Mouse (Mus musculus) bone marrow macrophage, adult 2 months (primary cell): ENCODE results near the gene Ttc7. TPM values are rescaled to one million over a fixed set of nuclear protein-coding genes. Genes with fewer than 3 reads are reported as not detected.
A peak's percentile ranks its signal among the peaks of the same experiment; 100 is the strongest.
"Not testable (repeated sequence)": the region's sequence is repeated elsewhere in the genome, so short reads cannot be mapped to it uniquely, and the experiment has no call there.

Experiments used
- H3K27ac ChIP-seq: 2 replicates; pipeline ENCODE4 v1.5.1; 2012; ENCODE audit warnings: low read depth, low read length; ENCODE audit not compliant: insufficient read depth
- H3K4me1 ChIP-seq: 2 replicates; pipeline ENCODE4 v1.6.1; 2012; ENCODE audit warnings: low read length; ENCODE audit not compliant: control insufficient read depth, insufficient read depth
- H3K4me3 ChIP-seq: 2 replicates; pipeline ENCODE4 v1.5.1; 2012; ENCODE audit warnings: mild to moderate bottlenecking, low read length, moderate library complexity; ENCODE audit not compliant: insufficient read depth
- CTCF ChIP-seq: IDR thresholded peaks from 2 replicates; pipeline ENCODE4 v1.5.1; 2012; ENCODE audit warnings: low read depth, mild to moderate bottlenecking, low read length, moderate library complexity
- POLR2A ChIP-seq: IDR thresholded peaks from 2 replicates; pipeline ENCODE4 v1.6.1; 2012; ENCODE audit warnings: mild to moderate bottlenecking, low read depth, low read length, borderline replicate concordance
- polyA plus RNA-seq: library from polyadenylated mRNA; stranded (reverse); fragments of >200 nt; gene quantifications from 2 replicates; pipeline ENCODE4 v1.2.4, GENCODE M21; 2012; ENCODE audit not compliant: missing spikeins, insufficient read depth, insufficient read length

Gene Ttc7
- polyA plus RNA-seq, 1 experiment, result 93.3 TPM

- H3K4me3 ChIP-seq, result no peak overlapping the region
- H3K4me1 ChIP-seq, result peaks cover 57% of the 10 kb centered on the region
- no peak for TF ChIP-seq CTCF
- no peak for TF ChIP-seq POLR2A
- no peak overlapping the region for H3K27ac ChIP-seq
Observed at GRCm38 (mm10) chr17:87300340-87300739, 17.7 kb downstream of the Ttc7 start.

GRCm38 (mm10) chr17:87301607-87302006, 18.9 kb downstream of the Ttc7 start:
- Histone ChIP-seq H3K4me1 (peaks cover 53% of the 10 kb centered on the region), H3K27ac (peak overlapping the region; percentile 98)
- not testable (repeated sequence) for H3K4me3 ChIP-seq

- TF ChIP-seq CTCF (no peak), POLR2A (0 out of 2 replicates have a peak, but pooled peaks have one; percentile 61)
- Histone ChIP-seq H3K4me3 (peak overlapping the region; percentile 2; the same call in 1 of the 2 replicates), H3K4me1 (peaks cover 53% of the 10 kb centered on the region), H3K27ac (peak overlapping the region; percentile 98)
Observed at GRCm38 (mm10) chr17:87302014-87302794, 19.5 kb downstream of the Ttc7 start.

GRCm38 (mm10) chr17:87304151-87304894, 21.6 kb downstream of the Ttc7 start:
- Histone ChIP-seq H3K4me3 (no peak overlapping the region), H3K27ac (peak overlapping the region; percentile 98), H3K4me1 (peaks cover 39% of the 10 kb centered on the region)
- TF ChIP-seq CTCF (no peak), POLR2A (no peak)

- H3K27ac ChIP-seq, result peak overlapping the region; percentile 98; the same call in 1 of the 2 replicates
- H3K4me1 ChIP-seq, result peaks cover 39% of the 10 kb centered on the region
- TF ChIP-seq CTCF (no peak), POLR2A (no peak)
- no peak overlapping the region for H3K4me3 ChIP-seq
Observed at GRCm38 (mm10) chr17:87305065-87305464, 22.4 kb downstream of the Ttc7 start.

GRCm38 (mm10) chr17:87306746-87307145, 24.1 kb downstream of the Ttc7 start:
- H3K4me3 ChIP-seq, result no peak overlapping the region
- peaks cover 32% of the 10 kb centered on the region for H3K4me1 ChIP-seq
- H3K27ac ChIP-seq, result no peak overlapping the region
- no peak for TF ChIP-seq POLR2A
- TF ChIP-seq CTCF, result no peak

GRCm38 (mm10) chr17:87309073-87309788, 26.5 kb downstream of the Ttc7 start:
- TF ChIP-seq CTCF (no peak), POLR2A (no peak)
- H3K4me1 ChIP-seq, result peaks cover 21% of the 10 kb centered on the region

GRCm38 (mm10) chr17:87310497-87310896, 27.8 kb downstream of the Ttc7 start:
- H3K27ac ChIP-seq, result no peak overlapping the region
- H3K4me1 ChIP-seq, result peaks cover 17% of the 10 kb centered on the region
- no peak overlapping the region for H3K4me3 ChIP-seq
- TF ChIP-seq POLR2A, result no peak
- TF ChIP-seq CTCF, result no peak

More at GRCm38 (mm10) chr17:87309073-87309788, 26.5 kb downstream of the Ttc7 start:
- H3K4me3 ChIP-seq, result no peak overlapping the region
- no peak overlapping the region for H3K27ac ChIP-seq

GRCm38 (mm10) chr17:87312351-87312750, 29.7 kb downstream of the Ttc7 start:
- Histone ChIP-seq H3K27ac (no peak overlapping the region), H3K4me3 (no peak overlapping the region), H3K4me1 (peaks cover 19% of the 10 kb centered on the region)
- no peak for TF ChIP-seq CTCF
- no peak for TF ChIP-seq POLR2A
